Mouse (Mus musculus): ENCODE results near the gene Ube2g2.

DNA sequence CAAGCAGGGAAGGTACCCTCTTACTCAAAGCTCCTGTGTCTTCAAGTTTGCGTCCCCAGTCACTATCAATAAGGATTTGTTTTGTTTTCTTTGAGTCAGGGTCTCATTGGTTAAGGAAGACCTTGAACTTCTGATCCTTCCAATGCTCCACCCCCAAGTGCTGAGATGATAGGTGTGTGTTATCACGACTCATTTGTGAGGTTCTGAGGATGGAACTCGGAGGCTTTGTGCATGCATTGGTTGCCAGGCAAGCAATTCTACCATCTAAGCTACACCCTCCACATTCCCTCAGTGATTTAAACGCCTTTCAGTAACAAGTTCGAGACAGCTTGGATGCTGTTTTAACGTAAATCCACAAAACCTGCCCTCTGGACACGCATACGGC, 41.1 kb upstream of the Ube2g2 start:
- no peak for TF ChIP-seq GATA1 (IDR thresholded peaks at IDR 0.05; ENCODE audit: borderline replicate concordance, low read length)
- no peak for TF ChIP-seq FLI1 (IDR thresholded peaks at IDR 0.05; ENCODE audit: low read length)

Measured in megakaryocyte, embryonic 14.5 days (primary cell).